Mouse (Mus musculus): ENCODE data around the gene Gm12185. TPM values are rescaled to one million over a fixed set of nuclear protein-coding genes. Genes with fewer than 3 reads are reported as not detected.
"Not testable (repeated sequence)": the region's sequence is repeated elsewhere in the genome, so short reads cannot be mapped to it uniquely, and the experiment has no call there.

The Gm12185 gene
- total RNA-seq, 2 experiments from 2014 or later = 3.5 to 6.5 TPM

GRCm38 (mm10) chr11:48923818-48924217, 68.2 kb downstream of the Gm12185 start:
- DNase-seq (ENCODE audit: low spot score in 2 of 2) = not testable (repeated sequence)

DNA sequence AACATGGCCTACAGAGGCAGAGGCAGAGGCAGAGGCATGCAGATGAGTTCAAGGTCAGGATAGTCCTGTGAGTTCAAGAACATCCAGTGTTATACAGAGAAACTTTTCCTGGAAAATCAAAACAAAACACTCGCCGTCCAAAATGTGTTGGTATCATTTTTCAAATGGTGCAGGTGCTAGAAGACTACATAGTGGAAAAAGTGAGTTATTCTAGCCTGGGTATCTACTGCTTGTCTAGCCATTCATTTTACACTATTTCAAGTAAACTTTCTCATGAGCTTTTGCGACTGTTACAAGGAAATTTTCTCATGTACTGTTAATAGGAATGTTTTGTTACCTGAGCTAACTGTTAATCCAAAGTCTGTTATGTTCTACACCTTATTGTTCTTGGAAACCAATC, 73.6 kb downstream of the Gm12185 start:
- no peak for DNase-seq (ENCODE audit: low spot score in 2 of 2)

- no peak for DNase-seq (ENCODE audit: low spot score in 2 of 2)
Measured at GRCm38 (mm10) chr11:48913611-48914010, 78.4 kb downstream of the Gm12185 start.

DNA sequence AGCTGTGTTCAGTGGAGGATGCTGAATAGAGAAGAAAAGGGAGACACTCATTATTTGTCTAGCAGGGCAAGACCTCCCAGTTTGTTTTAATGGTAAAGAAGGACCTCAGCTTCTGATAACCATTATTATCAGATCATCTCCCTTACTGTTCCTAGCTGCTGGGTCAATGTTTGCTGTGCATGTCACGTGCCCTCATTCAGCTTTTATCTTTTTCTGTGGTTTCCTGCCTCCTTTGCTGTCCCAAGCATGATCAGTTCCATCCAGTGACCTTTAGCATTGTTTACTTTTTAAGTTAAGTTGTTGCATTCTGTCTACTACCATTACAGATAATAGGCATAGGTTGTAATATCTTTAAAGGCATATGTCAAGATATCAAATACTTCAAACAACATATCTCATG, 83.6 kb downstream of the Gm12185 start:
- DNase-seq (ENCODE audit: low spot score in 2 of 2) = no peak

DNA sequence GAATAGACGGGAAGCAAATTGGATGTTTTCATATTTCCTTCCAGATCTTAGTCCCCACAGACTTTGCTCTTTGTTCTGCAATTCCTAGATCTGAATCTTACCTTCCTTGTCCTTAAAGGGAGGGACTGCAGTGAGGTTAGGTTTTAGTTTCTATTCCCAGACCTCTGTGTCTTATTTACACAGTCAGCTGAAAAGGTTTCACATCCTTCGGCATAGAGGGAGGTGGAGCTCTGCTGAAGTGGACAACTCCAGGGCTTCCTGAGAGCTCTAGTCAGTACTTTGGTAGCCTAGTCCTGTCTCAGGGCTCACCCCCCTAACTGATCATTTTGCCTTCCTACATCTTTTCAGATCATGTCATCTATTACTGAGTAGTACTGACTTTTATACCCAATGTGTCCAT, 90.0 kb downstream of the Gm12185 start, which contains the start of gene Gm5431:
TSS of gene Gm5431 (minus strand) at position 194 of the 400 bp plus-strand sequence.
- no peak for DNase-seq (ENCODE audit: low spot score in 2 of 2)

- not testable (repeated sequence) for DNase-seq (ENCODE audit: low spot score in 2 of 2)
Measured at GRCm38 (mm10) chr11:48901567-48901930, 90.5 kb downstream of the Gm12185 start.

DNA sequence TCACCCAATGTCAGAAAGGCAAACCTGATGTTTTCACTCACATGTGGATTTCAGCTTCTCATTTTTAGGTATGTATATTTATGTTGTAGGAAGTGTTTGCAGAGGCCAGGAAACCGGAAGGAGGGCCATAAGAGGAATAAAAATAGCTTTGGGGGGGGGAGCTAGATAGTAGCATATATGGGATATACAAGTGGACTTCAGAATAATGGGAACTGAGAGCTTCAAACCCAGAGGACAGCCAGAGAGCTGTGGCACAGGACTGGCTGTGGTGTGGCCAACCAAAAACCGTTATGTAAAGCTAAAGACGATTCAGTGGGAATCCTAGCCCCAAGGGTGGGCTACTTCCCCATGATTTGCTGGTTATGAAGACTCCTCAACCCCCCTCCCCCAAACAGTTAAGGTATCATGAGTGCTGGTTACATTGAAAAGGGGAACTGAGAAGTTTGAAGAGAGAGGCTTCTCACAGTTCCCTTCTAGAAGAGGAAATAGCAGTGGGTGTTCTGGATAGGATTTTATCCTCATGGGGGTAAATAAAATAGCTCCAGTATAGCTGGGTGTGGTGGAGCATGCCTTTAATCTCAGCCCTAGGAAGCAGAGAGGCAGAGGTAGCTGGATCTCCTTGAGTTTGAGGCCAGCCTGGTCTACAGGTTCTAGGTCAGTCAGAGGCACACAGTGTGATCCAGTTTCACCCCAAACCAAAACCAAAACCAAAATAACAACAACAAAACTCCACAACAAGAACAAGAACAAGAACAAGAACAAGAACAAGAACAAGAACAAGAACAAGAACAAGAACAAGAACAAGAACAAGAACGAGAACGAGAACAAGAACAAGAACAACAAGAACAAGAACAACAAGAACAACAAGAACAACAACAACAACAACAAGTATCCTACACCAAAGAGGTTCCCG, 91.1 kb downstream of the Gm12185 start:
- not testable (repeated sequence) for DNase-seq (ENCODE audit: low spot score in 2 of 2)

DNA sequence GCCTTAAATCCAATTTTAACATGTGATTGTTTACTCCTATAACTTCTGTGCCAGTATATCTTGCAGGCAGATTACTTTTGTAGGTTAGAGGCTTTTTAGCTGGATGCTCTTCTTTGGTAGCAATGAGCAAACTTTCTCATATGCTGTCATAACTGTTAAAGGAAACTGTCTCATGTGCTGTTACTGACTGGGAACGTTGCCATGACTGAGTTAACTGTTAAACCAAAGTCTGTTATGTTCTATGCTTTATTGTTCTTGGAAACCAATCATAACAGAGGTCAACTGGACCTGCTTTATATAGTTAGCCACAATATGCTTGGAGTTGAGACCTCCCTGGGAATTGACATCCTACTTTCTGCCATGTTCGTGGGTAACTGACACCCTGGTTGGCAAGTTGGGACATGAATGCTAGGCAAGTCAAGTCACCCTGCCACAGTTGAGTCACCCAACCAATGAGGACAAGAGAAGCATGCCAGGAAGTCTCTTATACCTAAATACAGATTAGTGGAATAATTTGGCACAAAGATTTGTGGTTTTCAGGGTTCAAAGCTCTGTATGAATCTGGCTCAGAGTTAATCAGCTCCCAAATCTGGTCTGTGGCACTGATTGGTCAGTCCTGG, 93.1 kb downstream of the Gm12185 start:
- DNase-seq (ENCODE audit: low spot score in 2 of 2) = no peak

DNA sequence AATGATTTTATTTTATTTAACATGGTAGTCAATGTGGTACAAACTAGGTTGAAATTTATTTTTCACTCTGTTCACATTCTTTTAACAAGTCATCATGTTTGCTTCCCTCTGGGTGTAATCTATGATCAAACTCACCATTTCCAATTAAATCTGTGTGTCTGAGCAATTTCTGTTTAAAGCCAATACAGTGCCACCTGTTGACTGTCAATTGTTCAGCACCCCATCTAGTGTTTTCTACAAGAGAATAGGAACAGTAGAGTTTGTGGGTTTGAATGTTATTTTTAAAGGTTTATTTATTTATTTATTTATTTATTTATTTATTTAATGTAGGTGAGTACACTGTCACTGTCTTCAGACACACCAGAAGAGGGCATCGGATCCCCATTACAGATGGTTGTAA, 115.3 kb downstream of the Gm12185 start:
- DNase-seq (ENCODE audit: low spot score in 2 of 2) = no peak

- DNase-seq (ENCODE audit: low spot score in 2 of 2) = not testable (repeated sequence)
Measured at GRCm38 (mm10) chr11:48875343-48875837, 116.6 kb downstream of the Gm12185 start.

GRCm38 (mm10) chr11:48874465-48874864, 117.6 kb downstream of the Gm12185 start:
- peak; percentile 35 to 56 for DNase-seq (ENCODE audit: low spot score in 2 of 2)

GRCm38 (mm10) chr11:48873591-48874290, 118.3 kb downstream of the Gm12185 start:
- DNase-seq (ENCODE audit: low spot score in 2 of 2) = no peak

- DNase-seq (ENCODE audit: low spot score in 2 of 2) = no peak
Measured at GRCm38 (mm10) chr11:48872695-48873300, 119.2 kb downstream of the Gm12185 start.

- peak; percentile 39 to 46 for DNase-seq (ENCODE audit: low spot score in 2 of 2)
Measured at GRCm38 (mm10) chr11:48871817-48872541, 120.0 kb downstream of the Gm12185 start.

DNA sequence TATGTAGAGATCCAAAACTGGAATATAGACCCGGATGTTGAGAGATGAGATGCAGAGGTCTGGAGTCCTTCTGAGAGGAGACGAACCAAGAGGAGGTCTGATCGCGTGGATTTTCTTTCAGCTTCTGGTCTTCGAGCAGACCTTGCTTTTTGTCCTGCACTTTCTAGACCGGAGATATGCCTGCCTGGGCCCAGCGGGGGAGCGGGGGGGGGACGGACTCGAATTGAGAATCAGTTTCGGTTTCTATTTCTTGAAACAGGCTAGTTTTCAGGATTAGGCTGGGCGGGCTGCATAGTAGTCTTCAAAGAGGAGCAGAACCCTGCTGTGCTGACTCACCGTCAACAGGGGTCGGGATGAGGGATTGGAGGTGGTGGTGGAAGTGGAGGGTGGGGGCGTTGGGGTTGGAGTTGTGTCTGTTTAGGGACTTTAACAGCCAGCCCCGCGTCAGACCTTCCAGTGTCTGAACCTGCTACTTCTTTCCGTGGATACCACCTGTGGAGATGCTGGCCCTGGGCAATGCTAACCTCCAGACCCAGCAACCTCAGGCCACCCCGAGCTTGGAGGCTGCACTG, 120.7 kb downstream of the Gm12185 start, which contains the start of gene Irgm1:
TSS of gene Irgm1 (minus strand) at position 483 of the 572 bp plus-strand sequence.
- peak; percentile 55 to 63 for DNase-seq (ENCODE audit: low spot score in 2 of 2)

GRCm38 (mm10) chr11:48870781-48871180, 121.2 kb downstream of the Gm12185 start:
- no peak for DNase-seq (ENCODE audit: low spot score in 2 of 2)

- no peak for DNase-seq (ENCODE audit: low spot score in 2 of 2)
Measured at GRCm38 (mm10) chr11:48869380-48870110, 122.5 kb downstream of the Gm12185 start.

GRCm38 (mm10) chr11:48866481-48866880, 125.5 kb downstream of the Gm12185 start:
- DNase-seq (ENCODE audit: low spot score in 2 of 2) = no peak

DNA sequence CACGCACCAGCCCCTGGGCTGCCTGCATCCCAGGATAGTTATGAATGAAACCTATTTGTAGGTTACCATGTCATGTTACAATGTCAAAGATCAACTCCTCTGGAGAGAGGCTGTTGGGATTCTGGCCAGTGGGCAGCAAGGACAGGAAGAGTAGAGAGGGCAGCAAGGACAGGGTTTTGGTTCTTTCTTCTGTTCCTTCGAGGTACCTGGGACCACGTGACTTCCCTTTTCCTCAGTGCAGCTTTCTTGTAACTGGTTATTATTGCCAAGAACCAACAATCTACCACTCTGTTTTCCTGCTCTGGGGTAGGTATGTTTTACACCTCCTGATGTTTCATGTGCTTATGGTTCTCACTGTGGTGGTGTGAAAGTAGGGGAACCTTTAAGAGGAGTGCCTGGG, 128.2 kb downstream of the Gm12185 start:
- no peak for DNase-seq (ENCODE audit: low spot score in 2 of 2)
